Mouse (Mus musculus) layer of hippocampus, adult 2 months (tissue): ENCODE data around the gene Stap2. TPM values are rescaled to one million over a fixed set of nuclear protein-coding genes. Genes with fewer than 3 reads are reported as not detected.
A peak's percentile ranks its signal among the peaks of the same experiment; 100 is the strongest.

ENCODE experiments used
- DNase-seq, 2 experiments: peaks; one replicate each; pipeline ENCODE4 v3.0.0; 2022; ENCODE audit warnings: low spot score in 2 of 2
- H3K27ac ChIP-seq: fragments of 200-600 bp; 2 replicates; pipeline ENCODE4 v1.8.1; 2022
- H3K4me3 ChIP-seq: fragments of 200-600 bp; 2 replicates; pipeline ENCODE4 v1.8.1; 2022; ENCODE audit warnings: mild to moderate bottlenecking
- CTCF ChIP-seq: fragments of 200-600 bp; conservative IDR thresholded peaks from 2 replicates; pipeline ENCODE4 v1.8.1; 2022; ENCODE audit warnings: antibody characterized with exemption, mild to moderate bottlenecking, moderate library complexity
- long read RNA-seq, 2 experiments: library from polyadenylated mRNA; stranded (forward); transcript quantifications; one replicate each; pipeline ENCODE4 v2.0.0; 2021; ENCODE audit warnings: borderline mapping rate in 2 of 2
- total RNA-seq, 2 experiments: library from RNA; stranded (reverse); gene quantifications; 2 replicates each; pipeline ENCODE4 v1.2.3; 2021

The Stap2 gene
- total RNA-seq: 1 to 10 TPM; 2.2 to 2.8 TPM
- long read RNA-seq, experiment 1: 0 reads
- long read RNA-seq, experiment 2: 0 reads

- Histone ChIP-seq H3K4me3 (peak within 1 kb of the TSS; percentile 26; the same call in 1 of the 2 replicates), H3K27ac (no peak within 1 kb of the TSS)
- TF ChIP-seq CTCF: no peak
- DNase-seq: no peak
These were observed at the start of gene Stap2, which contains the start of gene Mpnd for GRCm38 (mm10) chr17:56005415-56006061. Gene Stap2, minus strand, starts transcription at chr17:56005584. Gene Mpnd, plus strand, starts transcription at chr17:56005711.

DNA sequence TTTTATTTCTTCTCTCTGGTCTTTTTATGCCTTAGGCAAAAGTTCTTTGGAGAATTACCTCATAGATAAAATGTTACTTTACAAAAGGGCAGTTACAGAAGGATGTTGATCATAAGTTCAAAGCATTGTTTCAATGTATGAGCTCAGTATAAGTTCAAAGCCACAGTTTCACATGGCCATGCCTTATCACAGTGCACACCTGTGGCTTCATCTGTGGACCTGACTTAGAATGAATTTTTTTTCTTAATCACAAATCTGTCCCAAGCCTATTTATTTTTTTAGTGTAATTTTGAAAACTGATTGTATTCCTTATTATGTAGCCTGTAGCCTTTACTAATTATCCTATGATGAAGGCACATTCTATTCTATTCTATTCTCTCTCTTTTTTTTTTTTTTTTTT is 49.6 kb upstream of the Stap2 start:
- DNase-seq: no peak
- Histone ChIP-seq H3K27ac (no peak overlapping the region), H3K4me3 (no peak overlapping the region)
- TF ChIP-seq CTCF: no peak

- no peak for TF ChIP-seq CTCF
- no peak overlapping the region for H3K4me3 ChIP-seq
- DNase-seq: no peak
These were observed 46.0 kb upstream of the Stap2 start for GRCm38 (mm10) chr17:56051369-56051768.

DNA sequence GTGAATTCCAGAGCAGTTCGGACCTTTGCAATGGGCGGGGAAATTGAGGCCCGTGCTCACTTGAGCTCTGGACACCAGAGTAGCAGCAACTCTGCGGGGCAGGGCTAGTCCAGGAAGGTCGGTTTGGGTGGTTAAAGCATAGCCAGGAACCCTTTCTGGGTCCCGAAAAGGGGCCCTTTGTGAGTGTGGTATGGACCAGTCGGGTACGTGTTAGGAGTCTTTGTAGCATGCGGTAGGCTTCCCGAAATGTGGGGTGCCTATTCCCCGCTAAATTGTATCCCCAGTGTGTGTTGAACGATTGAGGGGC is 35.4 kb upstream of the Stap2 start:
- no peak for TF ChIP-seq CTCF
- DNase-seq: no peak
- H3K27ac ChIP-seq: no peak overlapping the region
- peak overlapping the region; percentile 69 for H3K4me3 ChIP-seq

More at GRCm38 (mm10) chr17:56051369-56051768, 46.0 kb upstream of the Stap2 start:
- no peak overlapping the region for H3K27ac ChIP-seq

DNA sequence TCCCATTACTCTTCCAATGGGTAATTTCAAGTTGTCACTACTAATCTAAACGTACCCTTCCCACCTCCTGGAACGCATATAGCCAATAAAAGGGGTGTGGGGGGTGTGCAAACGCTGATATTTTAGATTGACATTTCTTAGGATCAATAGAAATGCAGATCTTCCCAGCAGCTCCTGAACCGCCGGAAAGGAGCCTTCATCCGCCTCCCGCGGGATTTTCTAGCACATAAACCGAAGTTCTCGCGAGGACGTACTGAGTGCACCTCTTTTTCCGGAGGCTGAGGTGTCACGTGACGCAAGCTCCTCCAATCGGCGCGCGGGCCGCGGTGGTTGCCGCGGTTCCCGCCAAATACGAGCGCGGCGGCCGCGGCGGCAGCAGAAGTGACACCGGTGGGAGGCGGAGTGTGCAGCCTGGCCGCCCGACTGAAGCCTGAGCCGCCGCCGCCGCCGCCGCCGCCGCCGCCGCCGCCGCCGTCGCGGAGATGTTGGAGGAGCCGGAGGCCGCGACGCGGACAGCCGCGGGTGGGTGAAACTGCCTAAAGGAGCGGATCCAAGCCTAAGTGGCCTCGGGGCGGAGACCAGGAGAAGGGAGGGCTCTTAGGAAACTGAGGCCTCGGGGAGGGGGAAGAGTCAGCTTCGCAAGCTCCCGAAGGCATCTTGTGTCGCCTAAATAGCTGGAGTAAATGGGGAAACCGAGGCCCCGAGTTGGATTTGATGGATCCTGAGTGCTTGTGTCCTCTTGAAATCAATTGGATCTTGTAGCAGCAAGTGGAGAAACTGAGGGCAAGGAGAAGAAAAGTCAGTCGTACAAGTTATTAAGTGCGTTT is 34.9 kb upstream of the Stap2 start, which contains the start of gene Chaf1a:
Chaf1a (plus strand) TSS at position 410 of the 827 bp plus-strand sequence.
- peak; percentile 93 to 98 for DNase-seq
- Histone ChIP-seq H3K4me3 (peak within 1 kb of the TSS; percentile 69), H3K27ac (peak within 1 kb of the TSS; percentile 63)
- TF ChIP-seq CTCF: no peak

DNA sequence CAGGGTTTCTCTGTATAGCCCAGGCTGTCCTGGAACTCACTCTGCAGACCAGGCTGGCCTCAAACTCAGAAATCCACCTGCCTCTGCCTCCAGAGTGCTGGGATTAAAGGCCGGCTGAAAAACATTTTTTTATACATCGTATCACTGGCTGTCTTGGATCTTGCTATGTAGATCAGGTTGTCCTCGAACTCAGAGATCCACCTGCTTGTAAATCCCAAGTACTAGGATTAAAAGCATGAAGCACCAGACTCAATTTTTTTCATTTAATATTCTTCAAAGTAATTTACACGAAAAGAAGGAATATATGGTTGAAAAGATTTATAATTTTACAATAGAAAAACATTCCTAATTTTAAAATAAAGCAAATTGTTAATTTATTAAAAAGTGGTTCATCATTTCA is 34.0 kb upstream of the Stap2 start:
- DNase-seq: no peak
- TF ChIP-seq CTCF: no peak
- Histone ChIP-seq H3K27ac (peak overlapping the region; percentile 63; the same call in 1 of the 2 replicates), H3K4me3 (peak overlapping the region; percentile 69)

DNA sequence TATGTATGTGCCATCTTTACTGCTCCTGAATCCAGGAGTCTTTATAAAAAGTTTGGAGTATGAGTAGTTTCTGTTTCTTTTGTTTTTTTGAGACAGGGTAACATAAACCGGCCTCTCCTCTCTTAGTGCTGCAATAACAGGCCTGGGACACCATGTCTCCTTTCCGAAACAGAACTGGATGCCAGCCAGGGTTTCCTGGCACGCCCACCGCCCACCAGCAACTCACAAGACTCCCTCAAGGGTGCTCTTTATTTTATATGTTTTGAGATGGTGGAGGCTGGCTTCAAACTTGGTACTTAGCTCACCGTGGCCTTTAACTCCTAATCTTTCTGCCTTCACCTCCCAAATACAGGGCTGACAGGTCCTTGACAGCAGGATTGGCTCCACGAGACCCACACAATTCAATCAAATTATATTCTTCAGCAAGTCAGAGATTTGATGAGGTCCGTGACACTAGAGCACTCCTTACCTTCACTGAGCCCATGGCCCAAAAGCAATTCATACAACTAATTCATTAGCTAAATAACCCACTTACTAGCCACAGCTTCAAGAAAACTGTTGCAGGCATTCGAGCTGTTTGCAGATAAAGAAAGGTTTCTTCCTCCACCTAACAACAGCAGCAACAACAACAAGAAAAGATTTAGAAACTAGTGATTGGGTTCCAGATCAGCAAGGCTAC is 33.3 kb upstream of the Stap2 start:
- Histone ChIP-seq H3K27ac (no peak overlapping the region), H3K4me3 (no peak overlapping the region)
- TF ChIP-seq CTCF: no peak
- DNase-seq: no peak

GRCm38 (mm10) chr17:56036901-56037287 is 31.5 kb upstream of the Stap2 start:
- Histone ChIP-seq H3K4me3 (peak overlapping the region; percentile 35), H3K27ac (peak overlapping the region; percentile 48; the same call in 1 of the 2 replicates)
- TF ChIP-seq CTCF: peak; percentile 1
- no peak for DNase-seq

- Histone ChIP-seq H3K27ac (peak within 1 kb of the TSS; percentile 96), H3K4me3 (peak within 1 kb of the TSS; percentile 100)
- TF ChIP-seq CTCF: peak; percentile 96
- peak; percentile 99 to 100 for DNase-seq
These were observed 31.0 kb upstream of the Stap2 start, which contains the start of gene Sh3gl1 for GRCm38 (mm10) chr17:56036176-56036900. Gene Sh3gl1, minus strand, starts transcription at chr17:56036635.

GRCm38 (mm10) chr17:56035216-56035615 is 29.8 kb upstream of the Stap2 start:
- Histone ChIP-seq H3K4me3 (peak overlapping the region; percentile 100), H3K27ac (peak overlapping the region; percentile 96; the same call in 1 of the 2 replicates)
- TF ChIP-seq CTCF: no peak
- no peak for DNase-seq

DNA sequence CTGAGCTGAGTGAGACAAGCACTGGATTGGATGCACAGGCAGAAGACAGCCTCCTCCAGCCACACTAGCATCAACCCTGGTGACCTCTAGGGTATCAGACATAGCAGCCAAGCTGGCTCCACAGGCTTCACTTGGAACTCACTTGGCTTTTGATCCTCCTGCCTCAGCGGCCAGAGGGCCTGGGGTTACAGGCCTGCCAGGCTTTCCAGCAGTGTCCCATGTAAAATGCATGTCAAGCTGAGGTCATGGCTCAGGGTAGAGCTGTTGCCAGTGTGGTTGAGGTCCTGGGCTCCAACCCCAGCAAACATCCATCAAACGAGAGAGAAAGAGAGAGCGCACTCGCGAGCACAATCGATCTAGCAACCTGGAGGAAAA is 29.3 kb upstream of the Stap2 start:
- peak overlapping the region; percentile 100; the same call in 1 of the 2 replicates for H3K4me3 ChIP-seq
- no peak for TF ChIP-seq CTCF
- H3K27ac ChIP-seq: peak overlapping the region; percentile 96; the same call in 1 of the 2 replicates
- no peak for DNase-seq
